Mouse (Mus musculus): Measurements from ENCODE around the gene Atad5.

DNA sequence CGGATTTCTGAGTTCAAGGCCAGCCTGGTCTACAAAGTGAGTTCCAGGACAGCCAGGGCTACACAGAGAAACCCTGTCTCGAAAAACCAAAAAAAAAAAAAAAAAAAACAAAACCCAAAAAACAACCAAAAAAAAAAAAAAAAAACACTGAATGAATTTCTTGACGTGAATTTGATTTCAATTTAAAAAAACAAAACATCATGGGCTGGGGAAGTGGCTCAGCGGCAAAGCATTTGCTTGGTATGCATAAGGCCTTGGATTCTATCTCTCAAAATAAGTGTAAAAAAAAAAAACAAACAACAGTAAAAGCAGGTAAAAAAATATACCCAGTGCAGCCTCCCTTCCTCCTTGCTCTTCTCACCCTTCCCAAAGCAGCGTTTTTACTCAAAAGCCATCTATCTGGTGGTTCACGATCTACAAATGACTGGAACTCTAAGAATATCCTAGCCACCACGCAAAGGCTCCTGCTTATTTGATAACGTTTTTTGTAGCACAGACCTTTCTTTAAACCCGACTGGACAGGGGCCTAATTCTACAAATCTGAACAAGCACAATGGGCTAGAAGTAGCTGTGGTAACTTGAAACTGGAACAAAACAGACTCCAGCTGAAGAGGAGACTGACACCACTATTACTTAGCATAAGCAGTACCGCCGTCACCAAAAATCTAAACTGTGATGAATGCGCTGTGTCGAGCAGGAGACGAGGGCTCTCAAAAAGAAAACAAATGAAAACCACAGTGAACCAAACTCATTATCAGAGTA, 11.2 kb upstream of the Atad5 start:
- TF ChIP-seq CTCF (IDR thresholded peaks at IDR 0.05) (no peak), EP300 (IDR thresholded peaks at IDR 0.05) (no peak)

All from lung, postnatal 0 days (tissue).